Mouse (Mus musculus) E14TG2a.4 (cell line): ENCODE results near the gene Shroom3.

Experiments used
- CTCF ChIP-seq: conservative IDR thresholded peaks from 2 replicates; pipeline ENCODE4 v1.5.1; 2014; ENCODE audit warnings: low read length
- POU5F1 ChIP-seq: IDR thresholded peaks from 2 replicates; pipeline ENCODE4 v1.6.1; 2014; ENCODE audit warnings: low read length, borderline replicate concordance

- TF ChIP-seq CTCF (no peak), POU5F1 (no peak)
Measured at GRCm38 (mm10) chr5:92861416-92862112, 178.3 kb downstream of the Shroom3 start.
